Mouse (Mus musculus): ENCODE measurements around the gene Ecsit. TPM values are rescaled to one million over a fixed set of nuclear protein-coding genes. Genes with fewer than 3 reads are reported as not detected.
A peak's percentile ranks its signal among the peaks of the same experiment; 100 is the strongest.

The Ecsit gene
- polyA plus RNA-seq, 1 experiment from 2014 or later, result 34.6 TPM

- no peak for ATAC-seq (replicated peaks; ENCODE audit: low FRiP score)
- Histone ChIP-seq H3K27me3 (ENCODE audit: control insufficient read depth, insufficient read depth, low read length) (no peaks in the 10 kb centered on the region), H3K9me3 (ENCODE audit: control insufficient read depth, low read length) (no peaks in the 10 kb centered on the region), H3K36me3 (ENCODE audit: control insufficient read depth, insufficient read depth, low read length) (peaks cover 2% of the 10 kb centered on the region; the same call in 1 of the 2 replicates), H3K4me3 (ENCODE audit: low read depth, low read length) (no peak overlapping the region), H3K27ac (ENCODE audit: low read depth, low read length) (no peak overlapping the region), H3K9ac (ENCODE audit: low read length) (no peak overlapping the region), H3K4me2 (ENCODE audit: low read depth, low read length, severe bottlenecking) (no peak overlapping the region), H3K4me1 (replicated peaks; ENCODE audit: control insufficient read depth, insufficient read depth, low read length) (peaks cover 7% of the 10 kb centered on the region; the same call in 1 of the 2 replicates)
- 87% methylated on average over 10 of the region's 10 CpGs for WGBS
- DNase-seq (ENCODE audit: low spot score), result peak; percentile 41
These were observed 47.4 kb downstream of the Ecsit start for GRCm38 (mm10) chr9:22037826-22038225.

GRCm38 (mm10) chr9:22035300-22036044, 49.8 kb downstream of the Ecsit start:
- Histone ChIP-seq H3K9me3 (ENCODE audit: control insufficient read depth, low read length) (no peaks in the 10 kb centered on the region), H3K36me3 (ENCODE audit: control insufficient read depth, insufficient read depth, low read length) (peaks cover 2% of the 10 kb centered on the region; the same call in 1 of the 2 replicates), H3K27me3 (ENCODE audit: control insufficient read depth, insufficient read depth, low read length) (no peaks in the 10 kb centered on the region), H3K4me2 (ENCODE audit: low read depth, low read length, severe bottlenecking) (no peak overlapping the region), H3K27ac (ENCODE audit: low read depth, low read length) (peak overlapping the region; percentile 27; the same call in 1 of the 2 replicates), H3K4me1 (replicated peaks; ENCODE audit: control insufficient read depth, insufficient read depth, low read length) (peaks cover 7% of the 10 kb centered on the region; the same call in 1 of the 2 replicates), H3K4me3 (ENCODE audit: low read depth, low read length) (no peak overlapping the region), H3K9ac (ENCODE audit: low read length) (no peak overlapping the region)
- peak; percentile 61 for ATAC-seq (replicated peaks; ENCODE audit: low FRiP score)
- peak; percentile 66 for DNase-seq (ENCODE audit: low spot score)
- WGBS, result 55% methylated on average over 6 of the region's 6 CpGs

GRCm38 (mm10) chr9:22030386-22030785, 54.9 kb downstream of the Ecsit start:
- Histone ChIP-seq H3K27ac (ENCODE audit: low read depth, low read length) (no peak overlapping the region), H3K27me3 (ENCODE audit: control insufficient read depth, insufficient read depth, low read length) (no peaks in the 10 kb centered on the region), H3K9ac (ENCODE audit: low read length) (no peak overlapping the region), H3K9me3 (ENCODE audit: control insufficient read depth, low read length) (no peaks in the 10 kb centered on the region), H3K4me1 (replicated peaks; ENCODE audit: control insufficient read depth, insufficient read depth, low read length) (peaks cover 15% of the 10 kb centered on the region), H3K4me3 (ENCODE audit: low read depth, low read length) (no peak overlapping the region), H3K4me2 (ENCODE audit: low read depth, low read length, severe bottlenecking) (no peak overlapping the region), H3K36me3 (ENCODE audit: control insufficient read depth, insufficient read depth, low read length) (peaks cover 2% of the 10 kb centered on the region; the same call in 1 of the 2 replicates)
- WGBS, result 91% methylated on average over 9 of the region's 9 CpGs
- ATAC-seq (replicated peaks; ENCODE audit: low FRiP score), result no peak
- DNase-seq (ENCODE audit: low spot score), result no peak

- H3K9me3 ChIP-seq (ENCODE audit: control insufficient read depth, low read length), result no peaks in the 10 kb centered on the region
- ATAC-seq (replicated peaks; ENCODE audit: low FRiP score) (peak; percentile 77), DNase-seq (ENCODE audit: low spot score) (peak; percentile 69)
- peaks cover 16% of the 10 kb centered on the region for H3K4me1 ChIP-seq (replicated peaks; ENCODE audit: control insufficient read depth, insufficient read depth, low read length)
- peaks cover 2% of the 10 kb centered on the region; the same call in 1 of the 2 replicates for H3K36me3 ChIP-seq (ENCODE audit: control insufficient read depth, insufficient read depth, low read length)
- no peak overlapping the region for H3K4me3 ChIP-seq (ENCODE audit: low read depth, low read length)
- H3K4me2 ChIP-seq (ENCODE audit: low read depth, low read length, severe bottlenecking), result 0 out of 2 replicates have a peak overlapping the region, but pooled peaks have one; percentile 6
- WGBS, result 23% methylated on average over 7 of the region's 7 CpGs
- no peaks in the 10 kb centered on the region for H3K27me3 ChIP-seq (ENCODE audit: control insufficient read depth, insufficient read depth, low read length)
- H3K9ac ChIP-seq (ENCODE audit: low read length), result no peak overlapping the region
- peak overlapping the region; percentile 26; the same call in 1 of the 2 replicates for H3K27ac ChIP-seq (ENCODE audit: low read depth, low read length)
These were observed 56.8 kb downstream of the Ecsit start for GRCm38 (mm10) chr9:22028467-22028866.

- 0 out of 2 replicates have a peak, but pooled peaks have one; percentile 41 for ATAC-seq (replicated peaks; ENCODE audit: low FRiP score)
- WGBS, result 68% methylated on average over 8 of the region's 8 CpGs
- no peak overlapping the region for H3K4me2 ChIP-seq (ENCODE audit: low read depth, low read length, severe bottlenecking)
- H3K36me3 ChIP-seq (ENCODE audit: control insufficient read depth, insufficient read depth, low read length), result no peaks in the 10 kb centered on the region
- no peaks in the 10 kb centered on the region for H3K9me3 ChIP-seq (ENCODE audit: control insufficient read depth, low read length)
- DNase-seq (ENCODE audit: low spot score), result no peak
- H3K4me1 ChIP-seq (replicated peaks; ENCODE audit: control insufficient read depth, insufficient read depth, low read length), result peaks cover 16% of the 10 kb centered on the region
- H3K27me3 ChIP-seq (ENCODE audit: control insufficient read depth, insufficient read depth, low read length), result no peaks in the 10 kb centered on the region
- no peak overlapping the region for H3K4me3 ChIP-seq (ENCODE audit: low read depth, low read length)
- H3K27ac ChIP-seq (ENCODE audit: low read depth, low read length), result no peak overlapping the region
- no peak overlapping the region for H3K9ac ChIP-seq (ENCODE audit: low read length)
These were observed 60.6 kb downstream of the Ecsit start for GRCm38 (mm10) chr9:22024592-22024991.

Small RNAs within 50 kb of the gene (microRNA-seq; reads per million reads assigned to microRNA genes)
- gene Mir7084 (ENCODE audit: insufficient number of aligned reads), result not detected

Other genes with a start within 250 kb of the Ecsit start
- 0.60 TPM in 1 of 2 replicates, not detected in the other for gene Angptl8, start 249.9 kb downstream of the Ecsit start, polyA plus RNA-seq (2014; fragmentation: Nextera tagmentation; extraction: Ambion mirVana)
- gene Dock6, start 232.8 kb downstream of the Ecsit start, polyA plus RNA-seq (2014; fragmentation: Nextera tagmentation; extraction: Ambion mirVana), result 25.5 and 27.5 TPM in 2 replicates
- gene Rab3d, start 167.2 kb downstream of the Ecsit start, polyA plus RNA-seq (2014; fragmentation: Nextera tagmentation; extraction: Ambion mirVana), result 7.5 and 8.7 TPM in 2 replicates
- gene Ccdc159, start 158.0 kb downstream of the Ecsit start, polyA plus RNA-seq (2014; fragmentation: Nextera tagmentation; extraction: Ambion mirVana), result 4.4 and 4.5 TPM in 2 replicates
- 30.3 and 31.0 TPM in 2 replicates for gene Tmem205, start 157.9 kb downstream of the Ecsit start, polyA plus RNA-seq (2014; fragmentation: Nextera tagmentation; extraction: Ambion mirVana)
- 24.2 and 27.1 TPM in 2 replicates for gene Plppr2, start 148.4 kb downstream of the Ecsit start, polyA plus RNA-seq (2014; fragmentation: Nextera tagmentation; extraction: Ambion mirVana)
- gene Swsap1, start 129.7 kb downstream of the Ecsit start, polyA plus RNA-seq (2014; fragmentation: Nextera tagmentation; extraction: Ambion mirVana), result 18.5 and 22.2 TPM in 2 replicates
- gene Epor, start 121.9 kb downstream of the Ecsit start, polyA plus RNA-seq (2014; fragmentation: Nextera tagmentation; extraction: Ambion mirVana), result 6.7 and 7.0 TPM in 2 replicates
- gene Rgl3, start 96.0 kb downstream of the Ecsit start, polyA plus RNA-seq (2014; fragmentation: Nextera tagmentation; extraction: Ambion mirVana), result 1.1 and 3.4 TPM in 2 replicates
- 4.2 and 6.9 TPM in 2 replicates for gene Ccdc151, start 82.8 kb downstream of the Ecsit start, polyA plus RNA-seq (2014; fragmentation: Nextera tagmentation; extraction: Ambion mirVana)
- 86.9 and 94.3 TPM in 2 replicates for gene Prkcsh, start 82.6 kb downstream of the Ecsit start, polyA plus RNA-seq (2014; fragmentation: Nextera tagmentation; extraction: Ambion mirVana)
- 53.5 and 60.0 TPM in 2 replicates for gene Elavl3, start 33.4 kb downstream of the Ecsit start, polyA plus RNA-seq (2014; fragmentation: Nextera tagmentation; extraction: Ambion mirVana)
- gene Gm49318, start 14.2 kb downstream of the Ecsit start, polyA plus RNA-seq (2014; fragmentation: Nextera tagmentation; extraction: Ambion mirVana), result not detected in 2 replicates
- gene Zfp653, start 14.1 kb downstream of the Ecsit start, polyA plus RNA-seq (2014; fragmentation: Nextera tagmentation; extraction: Ambion mirVana), result 10.9 and 11.8 TPM in 2 replicates
- 1.00 and 1.2 TPM in 2 replicates for gene Cnn1, start 13.8 kb upstream of the Ecsit start, polyA plus RNA-seq (2014; fragmentation: Nextera tagmentation; extraction: Ambion mirVana)
- 205 and 233 TPM in 2 replicates for gene Elof1, start 31.7 kb upstream of the Ecsit start, polyA plus RNA-seq (2014; fragmentation: Nextera tagmentation; extraction: Ambion mirVana)
- 17.8 and 20.7 TPM in 2 replicates for gene Acp5, start 50.3 kb upstream of the Ecsit start, polyA plus RNA-seq (2014; fragmentation: Nextera tagmentation; extraction: Ambion mirVana)
- gene Pigyl, start 71.4 kb upstream of the Ecsit start, polyA plus RNA-seq (2014; fragmentation: Nextera tagmentation; extraction: Ambion mirVana), result 59.9 and 62.5 TPM in 2 replicates
- 0.17 and 0.90 TPM in 2 replicates for gene Zfp872, start 102.7 kb upstream of the Ecsit start, polyA plus RNA-seq (2014; fragmentation: Nextera tagmentation; extraction: Ambion mirVana)
- 13.5 and 14.7 TPM in 2 replicates for gene Zfp809, start 140.3 kb upstream of the Ecsit start, polyA plus RNA-seq (2014; fragmentation: Nextera tagmentation; extraction: Ambion mirVana)
- 8.8 and 8.9 TPM in 2 replicates for gene Zfp599, start 174.5 kb upstream of the Ecsit start, polyA plus RNA-seq (2014; fragmentation: Nextera tagmentation; extraction: Ambion mirVana)
- gene Zfp810, start 222.2 kb upstream of the Ecsit start, polyA plus RNA-seq (2014; fragmentation: Nextera tagmentation; extraction: Ambion mirVana), result 30.2 and 33.4 TPM in 2 replicates

Data from forebrain, embryonic 11.5 days (tissue).